Mouse (Mus musculus) bone marrow macrophage, adult 2 months (primary cell): Measurements from ENCODE around the gene Idnk.

ENCODE experiments used
- CTCF ChIP-seq: IDR thresholded peaks from 2 replicates; pipeline ENCODE4 v1.5.1; 2012; ENCODE audit warnings: low read depth, mild to moderate bottlenecking, low read length, moderate library complexity
- POLR2A ChIP-seq: IDR thresholded peaks from 2 replicates; pipeline ENCODE4 v1.6.1; 2012; ENCODE audit warnings: mild to moderate bottlenecking, low read depth, low read length, borderline replicate concordance

DNA sequence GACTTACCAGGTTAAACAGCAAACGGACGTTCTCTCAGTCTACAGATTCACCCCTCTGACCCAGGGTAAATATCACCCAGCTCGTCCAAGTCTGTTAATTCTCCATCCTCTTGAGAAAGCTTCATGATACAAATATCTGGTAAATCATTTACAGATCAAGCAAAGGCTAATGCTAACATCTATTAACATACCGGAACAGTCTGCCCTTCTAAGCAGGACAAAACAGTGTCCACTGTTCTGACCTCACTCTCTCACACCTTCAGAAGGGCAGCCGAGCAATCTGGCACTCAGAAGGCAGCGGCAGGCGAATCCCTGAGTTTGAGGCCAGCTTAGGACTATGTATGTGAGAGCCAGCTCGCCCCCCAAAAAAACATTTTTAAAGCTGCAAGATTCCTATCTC, 34.1 kb upstream of the Idnk start:
- TF ChIP-seq POLR2A = no peak
- TF ChIP-seq CTCF = no peak
